Mouse (Mus musculus): ENCODE measurements around the gene Ugt1a8.

Ugt1a8 gene

DNA sequence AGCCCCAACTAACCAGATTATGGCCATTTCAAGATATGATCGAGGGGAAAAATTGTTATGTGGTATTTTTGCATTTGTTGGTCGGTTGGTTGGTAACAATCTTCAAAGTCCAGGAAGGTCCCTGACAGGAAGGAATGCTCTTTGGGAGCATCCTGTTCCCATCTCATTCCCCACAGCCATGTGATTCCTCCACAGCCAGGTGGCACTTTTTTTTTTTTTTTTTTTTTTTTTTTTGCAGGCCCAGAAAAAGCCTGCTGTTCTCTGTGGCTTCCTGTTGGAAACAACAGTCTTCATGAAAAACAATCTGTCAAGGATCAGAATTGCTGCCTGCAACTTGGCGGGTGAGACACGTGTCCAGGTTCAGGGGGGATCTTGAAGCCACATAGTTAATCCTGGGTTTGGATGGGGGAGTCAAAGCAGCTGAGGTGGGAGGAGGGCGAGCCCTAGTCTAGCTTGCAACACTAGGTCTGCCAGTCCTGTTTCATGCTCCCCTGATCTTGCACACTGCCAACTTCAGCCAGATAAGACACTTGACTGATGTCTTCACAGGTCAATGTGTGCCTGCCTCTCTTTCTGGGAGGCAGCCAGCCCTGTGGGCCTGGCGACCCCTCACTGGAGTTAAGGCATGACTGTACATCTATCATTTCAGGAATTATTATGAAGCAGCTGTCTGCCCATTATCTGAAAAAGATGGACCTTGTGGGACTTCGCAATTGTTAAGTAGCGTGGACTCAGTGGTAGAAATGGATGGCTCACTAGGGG, 171.4 kb downstream of the Ugt1a8 start:
- in situ Hi-C loops (cut with MboI, MseI) = no loop called here

DNA sequence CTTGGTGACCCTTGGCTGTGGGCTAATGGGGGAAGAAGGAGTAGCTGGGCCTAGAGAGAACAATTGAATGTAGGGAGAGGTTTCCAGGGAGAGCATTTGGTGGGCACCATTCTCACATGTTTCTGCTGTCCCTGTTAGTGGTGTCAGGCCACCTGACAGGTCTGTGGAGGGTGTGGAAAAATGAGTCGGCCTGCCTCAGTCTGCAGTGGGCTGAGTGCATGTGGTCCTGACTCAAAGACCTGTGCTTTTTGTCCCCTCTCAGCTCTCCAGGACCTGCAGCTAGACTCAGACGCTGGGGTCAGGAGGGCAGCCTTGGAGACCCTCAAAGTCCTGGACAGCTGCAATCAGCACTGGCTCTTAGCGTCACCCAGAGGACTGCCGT, 172.0 kb downstream of the Ugt1a8 start:
- in situ Hi-C loops (cut with MboI, MseI) = loop anchor here (10.0 kb wide), 1 partner anchor 705 kb away; no protein-coding TSS in a partner anchor

DNA sequence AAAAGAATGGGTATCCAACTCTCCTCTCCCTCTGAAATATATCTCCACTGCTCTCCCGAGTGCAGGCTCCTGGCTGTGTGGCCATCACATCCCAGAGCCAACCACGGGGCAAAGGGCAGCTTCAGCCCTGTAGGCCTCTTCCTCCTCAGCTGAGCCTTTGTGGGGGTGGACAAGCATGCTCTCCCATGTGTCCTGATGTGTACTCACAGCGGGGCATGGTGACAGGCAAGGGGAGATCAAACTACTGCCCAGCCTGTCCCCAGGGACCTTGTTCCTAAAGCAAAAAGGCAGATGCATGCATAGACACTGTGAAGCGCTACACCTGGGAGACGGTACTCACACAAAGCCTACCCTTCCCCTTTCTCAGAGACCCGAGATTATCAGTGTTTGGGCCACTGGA, 172.5 kb downstream of the Ugt1a8 start:
- in situ Hi-C loops (cut with MboI, MseI) = loop anchor here (10.0 kb wide), 1 partner anchor 705 kb away; no protein-coding TSS in a partner anchor

DNA sequence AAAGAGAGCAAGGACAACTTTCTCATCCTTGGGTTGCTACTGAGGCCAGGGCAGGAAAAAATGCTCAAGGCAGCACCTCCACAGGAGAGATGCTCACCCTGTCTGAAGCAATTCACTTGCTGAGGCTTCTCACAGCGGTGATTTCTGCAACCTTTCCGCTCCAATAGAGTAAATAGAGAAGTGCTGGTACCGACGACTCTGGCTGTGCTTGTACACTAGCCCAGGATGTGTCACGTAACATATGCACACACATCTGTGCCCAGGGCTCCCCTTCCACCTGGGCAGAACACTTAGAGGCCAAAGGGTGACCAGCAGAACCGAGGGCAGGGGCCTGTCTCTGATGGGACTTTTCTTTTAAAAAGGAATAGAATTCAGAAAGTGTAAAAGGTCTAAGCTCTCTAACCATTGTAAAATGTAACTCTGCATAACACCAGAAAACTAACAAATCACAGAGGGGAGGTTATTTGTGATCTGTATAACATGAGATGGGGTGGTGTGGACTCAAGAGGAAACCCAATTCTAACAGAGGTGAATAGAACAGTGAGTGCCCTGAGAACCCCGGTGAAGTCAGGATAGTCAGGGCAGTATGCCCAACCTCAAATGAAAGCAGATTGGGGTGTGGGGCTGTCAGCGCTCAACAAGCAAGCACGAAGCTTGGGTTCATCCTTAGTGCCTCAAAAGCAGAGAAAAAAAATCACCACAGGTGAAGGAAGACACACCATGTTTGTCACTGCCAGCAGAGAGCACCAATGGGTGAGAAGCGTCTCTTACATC, 173.2 kb downstream of the Ugt1a8 start:
- in situ Hi-C loops (cut with MboI, MseI) = loop anchor here (10.0 kb wide), 1 partner anchor 706 kb away; no protein-coding TSS in a partner anchor

DNA sequence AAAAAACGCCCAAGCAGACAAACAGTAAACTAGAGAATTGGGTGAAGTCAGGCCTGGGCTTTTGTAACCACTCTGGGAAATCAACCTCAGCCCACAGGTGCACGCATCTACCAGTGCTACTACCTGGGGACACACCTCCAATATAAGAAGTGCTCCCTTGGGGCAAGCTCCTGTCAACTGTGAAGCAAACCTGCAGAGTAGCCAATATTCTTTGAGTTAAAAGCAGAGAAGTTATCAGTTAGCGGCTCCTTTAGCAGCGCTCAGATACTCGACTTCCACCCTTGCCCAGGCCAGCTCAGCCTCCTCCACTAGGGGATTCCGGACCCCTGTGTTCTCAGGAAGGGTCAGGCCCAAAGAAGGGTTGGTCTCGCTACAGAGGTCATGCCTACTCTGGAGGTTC, 174.1 kb downstream of the Ugt1a8 start:
- in situ Hi-C loops (cut with MboI, MseI) = loop anchor here (10.0 kb wide), 1 partner anchor 707 kb away; no protein-coding TSS in a partner anchor

GRCm38 (mm10) chr1:88262255-88262654, 174.6 kb downstream of the Ugt1a8 start:
- in situ Hi-C loops (cut with MboI, MseI) = loop anchor here (10.0 kb wide), 1 partner anchor 707 kb away; no protein-coding TSS in a partner anchor

GRCm38 (mm10) chr1:88262961-88263360, 175.3 kb downstream of the Ugt1a8 start:
- in situ Hi-C loops (cut with MboI, MseI) = loop anchor here (10.0 kb wide), 1 partner anchor 708 kb away; no protein-coding TSS in a partner anchor

DNA sequence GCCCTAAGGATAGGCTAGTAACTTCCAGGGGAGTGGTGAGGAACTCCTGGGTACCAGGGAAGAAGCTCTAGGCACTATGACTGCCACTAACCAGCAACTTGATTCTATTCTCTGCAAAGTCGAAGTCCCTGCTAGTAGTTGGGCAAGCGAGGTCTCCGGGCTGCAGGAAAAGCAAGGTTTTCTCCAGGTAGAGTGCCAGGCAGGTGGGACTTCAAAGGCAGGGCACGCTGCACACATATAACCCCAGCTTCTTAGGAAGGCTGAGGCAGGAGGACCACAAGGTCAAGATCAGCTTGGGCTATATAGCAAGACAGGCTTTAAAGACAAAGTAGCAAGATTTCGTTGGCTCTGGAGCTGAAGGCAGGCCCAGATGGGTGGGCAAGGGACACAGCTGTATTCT, 176.2 kb downstream of the Ugt1a8 start:
- in situ Hi-C loops (cut with MboI, MseI) = loop anchor here (10.0 kb wide), 1 partner anchor 709 kb away; no protein-coding TSS in a partner anchor

DNA sequence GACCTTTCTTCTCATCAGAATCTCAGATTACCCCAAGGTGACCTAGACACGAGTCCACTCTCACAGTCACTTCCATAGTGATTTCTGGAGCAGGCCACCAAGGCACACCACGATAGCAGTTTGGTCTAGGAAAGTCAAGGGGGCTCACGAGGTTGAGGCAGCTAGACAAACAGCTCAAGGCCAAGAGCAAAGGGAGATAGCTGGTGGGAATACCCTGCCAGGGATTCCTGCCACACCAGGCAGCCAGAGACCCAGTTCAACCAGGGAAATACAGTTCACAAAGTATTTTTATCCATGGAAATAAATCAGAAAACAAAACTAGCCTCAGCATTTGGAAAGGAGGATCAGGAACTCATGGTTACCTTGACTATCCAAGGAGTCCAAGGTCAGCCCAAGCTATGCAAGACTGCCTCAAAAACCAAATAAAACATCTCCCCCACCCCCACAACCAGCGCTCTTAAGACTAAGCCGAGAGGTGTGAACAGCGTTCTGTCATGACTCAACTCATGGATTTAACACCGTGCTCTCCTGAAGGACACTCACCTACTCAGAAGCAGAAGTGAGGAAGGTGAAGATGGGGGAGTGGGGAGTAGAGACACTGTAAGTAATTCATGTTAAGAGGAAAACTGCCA, 176.7 kb downstream of the Ugt1a8 start:
- in situ Hi-C loops (cut with MboI, MseI) = loop anchor here (10.0 kb wide), 1 partner anchor 710 kb away; no protein-coding TSS in a partner anchor

DNA sequence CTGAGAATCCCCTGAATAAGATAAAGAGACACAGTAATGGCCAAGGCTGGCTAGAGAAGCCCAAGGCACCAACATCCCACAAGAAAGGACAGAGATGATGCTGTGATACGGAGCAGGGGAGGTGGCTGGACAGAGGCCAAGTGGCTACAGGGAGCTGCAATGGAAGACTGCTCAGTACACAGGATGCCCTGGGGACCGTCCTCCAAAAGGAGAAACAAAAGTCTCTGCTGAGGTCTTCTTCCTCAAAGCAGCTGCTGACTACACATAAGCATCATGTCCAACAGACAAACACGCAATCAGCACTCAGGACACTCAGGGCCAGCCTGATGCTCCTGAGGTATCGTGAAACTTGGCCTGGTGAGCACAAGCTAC, 177.2 kb downstream of the Ugt1a8 start:
- in situ Hi-C loops (cut with MboI, MseI) = loop anchor here (10.0 kb wide), 1 partner anchor 710 kb away; no protein-coding TSS in a partner anchor

- in situ Hi-C loops (cut with MboI, MseI) = loop anchor here (10.0 kb wide), 1 partner anchor 711 kb away; no protein-coding TSS in a partner anchor
These were observed 178.5 kb downstream of the Ugt1a8 start for GRCm38 (mm10) chr1:88266123-88266522.

DNA sequence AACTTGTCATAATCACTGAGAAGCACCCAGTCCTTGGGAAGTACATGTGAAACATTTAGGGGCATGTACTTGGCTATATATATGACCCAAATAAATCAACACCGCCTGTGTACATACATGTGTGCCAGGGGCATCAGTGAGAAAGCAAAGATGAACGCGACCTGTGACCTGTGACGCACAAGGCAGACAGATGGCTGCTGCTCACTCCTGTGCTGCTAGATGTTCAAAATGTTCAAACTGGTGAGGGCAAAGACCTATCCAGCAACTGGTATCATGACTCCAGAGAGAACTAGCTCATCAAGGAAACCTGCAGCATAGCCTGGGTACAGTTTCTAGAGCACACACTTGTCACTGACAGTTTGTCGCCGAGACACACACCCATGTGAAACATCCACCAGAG, 179.9 kb downstream of the Ugt1a8 start:
- in situ Hi-C loops (cut with MboI, MseI) = loop anchor here (10.0 kb wide), 1 partner anchor 713 kb away; no protein-coding TSS in a partner anchor

GRCm38 (mm10) chr1:88268070-88268469, 180.5 kb downstream of the Ugt1a8 start:
- in situ Hi-C loops (cut with MboI, MseI) = loop anchor here (10.0 kb wide), 1 partner anchor 713 kb away; no protein-coding TSS in a partner anchor
